Mouse (Mus musculus) myocyte (in vitro differentiated cells): ENCODE measurements at regions not wholly inside any gene's neighbourhood (a gene's known extent, or its start where the extent isn't known, plus 50 kb on each side); places are given as distances from the start of the nearest gene placed in this dataset.
A peak's percentile ranks its signal among the peaks of the same experiment; 100 is the strongest.

Experiments used
- H3K27me3 ChIP-seq: one replicate; pipeline ENCODE4 v1.6.1; 2011; ENCODE audit not compliant: control insufficient read depth, insufficient read depth, insufficient read length
- H3K36me3 ChIP-seq: one replicate; pipeline ENCODE4 v1.6.1; 2011; ENCODE audit not compliant: control insufficient read depth, insufficient read depth
- H3K4me2 ChIP-seq: one replicate; pipeline ENCODE4 v1.6.1; 2011; ENCODE audit warnings: low read depth, control low read depth
- H3K4me3 ChIP-seq: one replicate; pipeline ENCODE4 v1.5.1; 2011; ENCODE audit warnings: mild to moderate bottlenecking, control low read depth, moderate library complexity
- H3K79me2 ChIP-seq: one replicate; pipeline ENCODE4 v1.6.1; 2011; ENCODE audit not compliant: control insufficient read depth, insufficient read depth
- H3ac ChIP-seq: one replicate; pipeline ENCODE4 v1.6.1; 2011; ENCODE audit not compliant: control insufficient read depth, insufficient read length
- CEBPB ChIP-seq: IDR thresholded peaks from 2 replicates; pipeline ENCODE4 v1.6.1; 2011; ENCODE audit warnings: mild to moderate bottlenecking, moderate library complexity; ENCODE audit not compliant: poor library complexity, insufficient read depth, severe bottlenecking
- E2F4 ChIP-seq: IDR thresholded peaks from one replicate; pipeline ENCODE4 v1.6.1; 2011; ENCODE audit warnings: mild to moderate bottlenecking, control low read depth, moderate library complexity; ENCODE audit not compliant: insufficient read depth
- MAX ChIP-seq: IDR thresholded peaks from one replicate; pipeline ENCODE4 v1.6.1; 2011; ENCODE audit warnings: low read depth, mild to moderate bottlenecking, control low read depth
- MYOD1 ChIP-seq, 3 experiments: IDR thresholded peaks; one replicate each; pipeline ENCODE4 v1.6.1; 2011; ENCODE audit warnings: control low read depth in 2 of 3, low read depth in 2 of 3, mild to moderate bottlenecking in 2 of 3, moderate library complexity in 1 of 3; ENCODE audit not compliant: insufficient read length in 2 of 3, control insufficient read depth in 1 of 3
- MYOG ChIP-seq, 3 experiments: IDR thresholded peaks; one replicate each; pipeline ENCODE4 v1.6.1; 2011; ENCODE audit warnings: control low read depth in 2 of 3, low read depth in 2 of 3, mild to moderate bottlenecking in 2 of 3; ENCODE audit not compliant: insufficient read length in 2 of 3, control insufficient read depth in 1 of 3, insufficient read depth in 1 of 3
- POLR2A ChIP-seq: IDR thresholded peaks from one replicate; pipeline ENCODE4 v1.6.1; 2011; ENCODE audit warnings: low read depth, mild to moderate bottlenecking, control low read depth, moderate library complexity; ENCODE audit not compliant: insufficient read length
- POLR2AphosphoS2 ChIP-seq: IDR thresholded peaks from one replicate; pipeline ENCODE4 v1.6.1; 2011; ENCODE audit warnings: low read depth, control low read depth; ENCODE audit not compliant: insufficient read length
- REST ChIP-seq: IDR thresholded peaks from one replicate; pipeline ENCODE4 v1.6.1; 2011; ENCODE audit warnings: mild to moderate bottlenecking, control low read depth, moderate library complexity; ENCODE audit not compliant: insufficient read depth, insufficient read length
- SRF ChIP-seq: IDR thresholded peaks from one replicate; pipeline ENCODE4 v1.6.1; 2011; ENCODE audit warnings: low read depth; ENCODE audit not compliant: control insufficient read depth, insufficient read length
- TCF12 ChIP-seq: IDR thresholded peaks from one replicate; pipeline ENCODE4 v1.6.1; 2011; ENCODE audit warnings: mild to moderate bottlenecking, control low read depth; ENCODE audit not compliant: poor library complexity, insufficient read depth, severe bottlenecking
- TCF3 ChIP-seq: IDR thresholded peaks from one replicate; pipeline ENCODE4 v1.6.1; 2011; ENCODE audit warnings: low read depth, control low read depth; ENCODE audit not compliant: insufficient read length
- USF1 ChIP-seq: IDR thresholded peaks from one replicate; pipeline ENCODE4 v1.6.1; 2011; ENCODE audit warnings: low read depth, mild to moderate bottlenecking, control low read depth, moderate library complexity

GRCm38 (mm10) chr2:12697209-12697608, 226.6 kb upstream of the Pter start:
- no peak overlapping the region for H3K4me3 ChIP-seq
- TF ChIP-seq REST = no peak
- peak; percentile 36 to 52 (median 43) for TF ChIP-seq MYOD1 (IDR thresholded peaks at IDR 0.05; ENCODE audit: control insufficient read depth in 1 of 3, insufficient read length in 2 of 3, low read depth in 2 of 3)
- H3K79me2 ChIP-seq = no peaks in the 10 kb centered on the region
- H3K27me3 ChIP-seq = no peaks in the 10 kb centered on the region
- no peaks in the 10 kb centered on the region for H3K36me3 ChIP-seq
- peak overlapping the region; percentile 28 for H3K4me2 ChIP-seq
- H3ac ChIP-seq = no peak overlapping the region

- H3K36me3 ChIP-seq = no peaks in the 10 kb centered on the region
- TF ChIP-seq CEBPB (peak; percentile 59), TCF3 (no peak), POLR2AphosphoS2 (no peak), MYOG (IDR thresholded peaks at IDR 0.05; ENCODE audit: control insufficient read depth in 1 of 3, insufficient read depth in 1 of 3, insufficient read length in 2 of 3, low read depth in 2 of 3) (peak in 1 of 3 experiments; percentile 54), MYOD1 (IDR thresholded peaks at IDR 0.05; ENCODE audit: control insufficient read depth in 1 of 3, insufficient read length in 2 of 3, low read depth in 2 of 3) (peak; percentile 37 to 46 (median 40)), TCF12 (peak; percentile 15), REST (no peak), USF1 (peak; percentile 57)
- no peaks in the 10 kb centered on the region for H3K27me3 ChIP-seq
- H3K79me2 ChIP-seq = no peaks in the 10 kb centered on the region
- no peak overlapping the region for H3ac ChIP-seq
- no peak overlapping the region for H3K4me3 ChIP-seq
- H3K4me2 ChIP-seq = peak overlapping the region; percentile 63
These were observed 224.5 kb upstream of the Pter start for GRCm38 (mm10) chr2:12699331-12699730.

GRCm38 (mm10) chr2:12707514-12707913, 216.3 kb upstream of the Pter start:
- Histone ChIP-seq H3K27me3 (no peaks in the 10 kb centered on the region), H3ac (no peak overlapping the region), H3K4me3 (no peak overlapping the region), H3K36me3 (no peaks in the 10 kb centered on the region), H3K79me2 (no peaks in the 10 kb centered on the region), H3K4me2 (no peak overlapping the region)
- TF ChIP-seq USF1 = peak; percentile 14
- TF ChIP-seq POLR2A = no peak

GRCm38 (mm10) chr2:12709156-12709923, 214.5 kb upstream of the Pter start:
- H3ac ChIP-seq = no peak overlapping the region
- H3K36me3 ChIP-seq = no peaks in the 10 kb centered on the region
- no peaks in the 10 kb centered on the region for H3K79me2 ChIP-seq
- peak overlapping the region; percentile 38 for H3K4me2 ChIP-seq
- no peaks in the 10 kb centered on the region for H3K27me3 ChIP-seq
- no peak overlapping the region for H3K4me3 ChIP-seq
- TF ChIP-seq CEBPB = peak; percentile 87
- no peak for TF ChIP-seq MYOD1 (IDR thresholded peaks at IDR 0.05; ENCODE audit: control insufficient read depth in 1 of 3, insufficient read length in 2 of 3, low read depth in 2 of 3)

- Histone ChIP-seq H3ac (no peak overlapping the region), H3K36me3 (no peaks in the 10 kb centered on the region), H3K4me3 (no peak overlapping the region), H3K27me3 (no peaks in the 10 kb centered on the region), H3K4me2 (no peak overlapping the region), H3K79me2 (no peaks in the 10 kb centered on the region)
- no peak for TF ChIP-seq MYOD1 (IDR thresholded peaks at IDR 0.05; ENCODE audit: control insufficient read depth in 1 of 3, insufficient read length in 2 of 3, low read depth in 2 of 3)
- no peak for TF ChIP-seq USF1
- TF ChIP-seq MYOG (IDR thresholded peaks at IDR 0.05; ENCODE audit: control insufficient read depth in 1 of 3, insufficient read depth in 1 of 3, insufficient read length in 2 of 3, low read depth in 2 of 3) = no peak
These were observed 214.0 kb upstream of the Pter start for GRCm38 (mm10) chr2:12709924-12710240.

GRCm38 (mm10) chr2:12716124-12717012, 207.5 kb upstream of the Pter start:
- TF ChIP-seq USF1 (no peak), TCF3 (no peak), E2F4 (no peak), MAX (no peak), MYOD1 (IDR thresholded peaks at IDR 0.05; ENCODE audit: control insufficient read depth in 1 of 3, insufficient read length in 2 of 3, low read depth in 2 of 3) (no peak), CEBPB (no peak), POLR2A (no peak), MYOG (IDR thresholded peaks at IDR 0.05; ENCODE audit: control insufficient read depth in 1 of 3, insufficient read depth in 1 of 3, insufficient read length in 2 of 3, low read depth in 2 of 3) (no peak), TCF12 (no peak), REST (no peak), POLR2AphosphoS2 (no peak), SRF (no peak)
- no peaks in the 10 kb centered on the region for H3K36me3 ChIP-seq
- H3K79me2 ChIP-seq = no peaks in the 10 kb centered on the region
- no peak overlapping the region for H3K4me2 ChIP-seq
- H3K4me3 ChIP-seq = no peak overlapping the region
- no peaks in the 10 kb centered on the region for H3K27me3 ChIP-seq
- no peak overlapping the region for H3ac ChIP-seq
